Mouse (Mus musculus) T-cell, adult 2 months (primary cell): ENCODE data around the gene Gm21834.

ENCODE experiments used
- DNase-seq: peaks from one replicate; pipeline ENCODE4 v3.0.0; 2022; ENCODE audit warnings: low spot score

The Gm21834 gene

DNA sequence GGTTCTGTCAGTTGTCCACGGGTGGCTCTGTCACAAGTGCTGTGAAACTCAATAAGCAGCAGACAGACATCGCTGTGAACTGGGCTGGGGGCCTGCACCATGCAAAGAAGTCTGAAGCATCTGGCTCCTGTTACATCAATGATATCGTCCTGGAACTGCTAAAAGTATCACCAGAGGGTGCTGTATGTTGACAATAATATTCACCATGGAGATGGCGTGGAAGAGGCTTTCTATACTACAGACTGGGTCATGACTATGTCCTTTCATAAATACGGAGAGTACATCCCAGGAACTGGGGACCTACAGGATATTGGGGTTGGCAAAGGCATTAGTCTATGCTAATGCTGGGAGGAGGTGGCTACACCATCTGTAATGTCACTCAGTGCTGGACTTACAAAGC is at the start of gene Gm21834:
Gene Gm21834, minus strand, starts transcription at position 101 of the 400 bp plus-strand sequence.
- DNase-seq: no peak

GRCm38 (mm10) chr17:57788161-57788799 is 46.3 kb upstream of the Gm21834 start:
- no peak for DNase-seq

GRCm38 (mm10) chr17:57770904-57771303 is 28.9 kb upstream of the Gm21834 start:
- DNase-seq: no peak

GRCm38 (mm10) chr17:57768622-57769610 is 26.9 kb upstream of the Gm21834 start, which contains the start of gene Cntnap5c:
Gene Cntnap5c, plus strand, starts transcription at chr17:57769570.
- no peak for DNase-seq

DNA sequence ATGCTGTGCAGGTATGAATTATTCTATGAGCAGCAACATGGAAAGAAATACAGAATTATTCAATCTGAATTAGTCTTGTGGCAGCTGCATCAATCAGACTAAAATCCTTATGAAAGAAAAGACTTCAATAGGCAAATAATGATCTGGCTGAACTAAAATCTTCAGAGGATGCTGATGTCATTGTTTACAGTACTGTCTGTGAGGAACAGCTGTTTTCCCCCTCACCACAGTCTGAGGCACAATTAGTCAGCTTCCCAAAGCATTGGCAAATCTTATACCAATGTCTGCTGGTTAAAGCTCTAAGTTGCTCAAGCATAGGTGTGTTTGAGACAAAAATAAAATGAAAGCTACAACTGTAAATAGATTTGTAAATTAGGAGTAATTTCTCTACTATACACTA is 25.3 kb upstream of the Gm21834 start:
- DNase-seq: no peak

- DNase-seq: no peak
Measured at GRCm38 (mm10) chr17:57758033-57758432, 16.0 kb upstream of the Gm21834 start.

- DNase-seq: no peak
Measured at GRCm38 (mm10) chr17:57694791-57695190, 47.2 kb downstream of the Gm21834 start.
